Mouse (Mus musculus): Measurements from ENCODE around the gene Gm3415.
"Not testable (repeated sequence)": the region's sequence is repeated elsewhere in the genome, so short reads cannot be mapped to it uniquely, and the experiment has no call there.

Gm3415 gene

GRCm38 (mm10) chr5:146555836-146556235, at the start of gene Gm3415:
Gene Gm3415 (plus strand): TSS chr5:146556136.
- DNase-seq (ENCODE audit: low spot score) = not testable (repeated sequence)

DNA sequence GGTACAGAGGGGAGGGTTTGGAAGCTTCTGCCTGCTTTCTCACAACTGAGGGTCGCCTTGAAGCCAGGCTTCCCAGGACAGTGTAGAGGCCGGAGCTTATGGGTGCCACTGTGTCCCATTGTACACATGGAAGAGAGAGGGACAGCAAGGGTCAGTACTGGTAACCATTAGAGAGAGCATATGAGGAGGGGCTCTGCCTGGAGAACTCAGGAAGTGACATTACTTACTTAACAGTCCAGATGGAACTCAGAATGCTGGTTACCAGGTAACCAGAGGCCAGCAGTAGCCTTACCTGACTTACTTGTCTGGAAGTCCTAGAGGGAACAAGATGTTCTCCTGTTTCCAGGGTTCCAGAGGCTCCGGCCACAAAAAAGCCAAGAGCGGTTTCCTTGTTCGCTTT, 42.1 kb upstream of the Gm3415 start, which contains the start of gene Gm3402:
TSS of gene Gm3402 (plus strand) at position 301 of the 400 bp plus-strand sequence.
- not testable (repeated sequence) for DNase-seq (ENCODE audit: low spot score)

GRCm38 (mm10) chr5:146525501-146525900, 30.4 kb upstream of the Gm3415 start, which contains the start of gene Gm3404:
Gene Gm3404 (plus strand): TSS chr5:146525801.
- DNase-seq (ENCODE audit: low spot score) = not testable (repeated sequence)

GRCm38 (mm10) chr5:146537347-146537746, 18.6 kb upstream of the Gm3415 start, which contains the start of gene Gm3409:
Gene Gm3409 (plus strand): TSS chr5:146537647.
- DNase-seq (ENCODE audit: low spot score) = not testable (repeated sequence)

DNA sequence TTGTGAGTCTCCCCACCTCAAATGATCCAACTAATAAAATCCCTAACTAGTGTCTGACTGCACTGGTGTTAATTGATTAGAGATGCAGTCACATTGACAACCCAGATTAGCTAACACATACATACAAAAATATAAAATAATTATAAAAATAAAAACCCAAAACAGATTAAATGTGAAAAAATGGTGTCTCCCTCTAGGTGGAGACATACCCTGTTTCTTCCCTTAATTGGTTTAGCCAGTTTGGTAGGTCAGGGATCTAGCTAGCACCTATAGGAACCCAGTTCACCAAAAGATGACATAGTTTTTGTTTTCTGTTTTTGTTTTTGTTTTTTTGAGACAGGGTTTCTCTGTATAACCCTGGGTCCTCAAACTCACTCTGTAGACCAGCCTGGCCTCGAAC, 8.3 kb downstream of the Gm3415 start:
- no peak for DNase-seq (ENCODE audit: low spot score)

DNA sequence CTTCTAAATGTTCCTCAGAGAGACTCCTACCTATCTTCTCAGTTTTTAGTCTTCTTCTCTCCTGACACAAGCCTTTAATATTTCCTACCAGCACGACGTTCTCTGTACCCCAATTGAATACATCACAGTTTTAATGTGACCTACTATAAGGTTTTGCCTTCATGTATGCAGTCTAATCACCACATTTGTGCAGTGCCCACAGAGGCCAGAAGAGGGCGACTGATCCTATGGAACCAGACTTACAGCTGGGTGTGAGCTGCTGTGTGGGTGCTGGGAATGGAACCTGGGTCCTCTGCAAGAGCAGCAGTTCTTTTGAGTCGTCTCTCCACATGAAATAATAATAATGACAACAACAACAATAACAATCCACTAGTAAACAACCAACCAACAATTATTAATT, 11.1 kb downstream of the Gm3415 start:
- DNase-seq (ENCODE audit: low spot score) = no peak

DNA sequence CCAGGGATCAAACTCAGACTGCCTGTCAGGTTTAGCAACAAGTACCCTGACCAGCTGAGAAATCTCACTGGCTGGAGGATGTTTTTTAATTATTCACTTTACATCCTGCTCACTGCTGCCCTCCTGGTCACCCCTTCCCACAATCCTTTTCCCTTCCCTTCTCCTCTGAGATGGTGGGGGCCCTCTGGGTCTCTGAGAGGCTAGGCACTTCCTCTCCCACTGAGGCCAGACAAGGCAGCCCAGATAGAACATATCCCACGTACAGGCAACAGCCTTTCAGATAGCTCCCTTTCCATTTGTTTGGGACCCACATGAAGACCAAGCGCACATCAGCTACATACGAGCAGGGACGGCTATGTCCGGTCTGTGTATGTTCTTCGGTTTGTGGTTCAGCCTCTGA, 14.2 kb downstream of the Gm3415 start:
- not testable (repeated sequence) for DNase-seq (ENCODE audit: low spot score)

DNA sequence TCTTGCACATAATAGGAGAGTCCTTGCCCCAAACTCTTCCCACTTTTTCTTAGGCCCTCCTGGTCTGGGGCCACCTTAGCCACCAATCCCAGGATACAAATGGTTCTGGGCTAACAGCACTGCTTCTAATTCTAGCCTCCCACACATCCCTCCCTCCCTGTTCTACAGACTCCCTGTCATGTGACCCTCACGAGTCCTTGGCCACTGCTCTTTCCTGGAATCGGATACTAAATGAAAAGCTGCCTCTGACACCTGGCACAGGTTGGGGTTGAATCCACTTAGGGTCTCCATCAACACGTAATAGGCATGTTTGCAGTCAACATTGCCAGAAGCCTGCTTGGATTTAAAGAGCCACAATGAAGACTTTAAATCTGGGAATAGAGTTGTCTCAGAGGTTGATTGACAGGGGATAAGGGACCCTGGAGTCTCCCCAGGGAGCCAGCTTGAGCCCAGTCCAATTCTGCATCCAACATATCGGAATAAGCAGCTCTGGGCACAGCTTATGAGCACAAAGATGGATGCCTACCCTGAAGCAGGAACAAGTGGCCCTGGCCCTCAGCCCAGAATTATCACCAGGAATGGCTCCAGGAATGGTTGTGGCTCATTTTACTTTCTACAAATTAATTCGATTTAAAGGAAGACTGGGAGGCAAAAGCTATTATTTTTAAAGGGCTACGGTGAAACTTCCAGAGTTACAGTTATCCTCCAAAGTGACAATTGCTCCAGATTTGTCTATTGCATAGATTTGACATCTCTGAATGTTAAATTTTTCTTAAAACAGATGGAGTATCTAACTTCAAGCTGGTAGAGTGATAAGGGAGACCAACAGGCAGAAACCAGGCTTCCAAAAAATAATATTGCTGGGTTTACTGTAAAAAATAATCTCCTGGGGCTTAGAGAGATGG, 16.1 kb downstream of the Gm3415 start:
- DNase-seq (ENCODE audit: low spot score) = not testable (repeated sequence)

GRCm38 (mm10) chr5:146572735-146573042, 16.8 kb downstream of the Gm3415 start:
- not testable (repeated sequence) for DNase-seq (ENCODE audit: low spot score)

GRCm38 (mm10) chr5:146576668-146577067, 20.7 kb downstream of the Gm3415 start:
- no peak for DNase-seq (ENCODE audit: low spot score)

DNA sequence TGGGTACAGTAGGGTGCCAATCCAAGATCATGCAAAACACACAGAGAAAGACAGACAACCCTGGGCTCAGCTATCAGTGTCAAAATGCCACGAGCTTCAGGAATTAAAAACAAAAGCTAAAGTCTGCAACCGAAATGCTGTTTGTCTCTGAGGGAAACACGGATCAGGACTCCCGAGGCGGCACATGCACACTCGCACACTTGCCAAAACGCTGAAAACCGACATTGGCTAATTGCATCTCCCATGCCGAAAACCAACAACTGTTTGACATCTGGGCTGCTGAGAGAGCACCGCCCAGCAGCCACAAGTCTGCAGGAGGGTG, 28.2 kb downstream of the Gm3415 start:
- DNase-seq (ENCODE audit: low spot score) = no peak

- DNase-seq (ENCODE audit: low spot score) = no peak
Measured at GRCm38 (mm10) chr5:146584478-146585306, 28.8 kb downstream of the Gm3415 start, which contains the start of gene Gpr12. Gene Gpr12 (minus strand): TSS chr5:146585239.

- no peak for DNase-seq (ENCODE audit: low spot score)
Measured at GRCm38 (mm10) chr5:146585307-146585651, 29.3 kb downstream of the Gm3415 start.

- DNase-seq (ENCODE audit: low spot score) = no peak
Measured at GRCm38 (mm10) chr5:146586357-146587070, 30.6 kb downstream of the Gm3415 start.

DNA sequence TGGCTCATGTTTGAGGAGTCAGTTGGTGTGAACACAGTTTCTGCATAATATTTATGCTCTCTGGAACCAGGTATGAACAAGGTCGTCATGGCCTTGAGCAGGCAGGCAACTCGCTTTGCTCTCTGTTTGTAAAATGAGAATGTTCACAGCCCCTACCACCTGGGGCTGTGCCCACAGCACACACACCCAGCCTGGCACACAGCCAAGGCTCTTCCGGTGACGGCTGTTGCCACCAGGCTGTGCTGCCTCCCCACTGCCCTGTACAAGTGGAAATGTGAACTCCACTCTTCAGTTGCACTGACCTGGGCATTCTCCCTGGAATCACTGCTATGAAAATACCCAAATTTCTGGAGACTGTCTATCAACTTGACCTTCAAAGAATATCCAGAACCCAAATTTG, 35.1 kb downstream of the Gm3415 start:
- DNase-seq (ENCODE audit: low spot score) = peak; percentile 13

DNA sequence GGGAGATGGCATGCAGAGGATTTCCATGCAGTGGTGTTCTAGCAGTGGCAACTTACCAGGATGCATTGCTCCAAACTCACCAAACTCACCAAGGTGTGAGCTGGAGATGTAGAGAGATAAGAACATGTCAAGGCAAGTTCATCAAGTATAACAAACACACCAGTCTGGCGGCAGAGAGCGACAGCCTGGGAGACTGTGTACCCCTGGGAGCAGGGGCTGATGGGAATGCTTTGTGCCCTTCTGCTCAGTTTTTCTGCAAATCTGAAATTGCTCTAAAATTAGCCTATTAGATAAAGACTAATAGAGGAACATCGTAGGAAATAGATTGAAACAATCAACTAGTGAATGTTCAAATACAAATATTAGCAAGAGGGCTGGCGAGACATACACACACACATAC, 35.7 kb downstream of the Gm3415 start:
- DNase-seq (ENCODE audit: low spot score) = no peak

GRCm38 (mm10) chr5:146592580-146592979, 36.6 kb downstream of the Gm3415 start:
- DNase-seq (ENCODE audit: low spot score) = no peak

DNA sequence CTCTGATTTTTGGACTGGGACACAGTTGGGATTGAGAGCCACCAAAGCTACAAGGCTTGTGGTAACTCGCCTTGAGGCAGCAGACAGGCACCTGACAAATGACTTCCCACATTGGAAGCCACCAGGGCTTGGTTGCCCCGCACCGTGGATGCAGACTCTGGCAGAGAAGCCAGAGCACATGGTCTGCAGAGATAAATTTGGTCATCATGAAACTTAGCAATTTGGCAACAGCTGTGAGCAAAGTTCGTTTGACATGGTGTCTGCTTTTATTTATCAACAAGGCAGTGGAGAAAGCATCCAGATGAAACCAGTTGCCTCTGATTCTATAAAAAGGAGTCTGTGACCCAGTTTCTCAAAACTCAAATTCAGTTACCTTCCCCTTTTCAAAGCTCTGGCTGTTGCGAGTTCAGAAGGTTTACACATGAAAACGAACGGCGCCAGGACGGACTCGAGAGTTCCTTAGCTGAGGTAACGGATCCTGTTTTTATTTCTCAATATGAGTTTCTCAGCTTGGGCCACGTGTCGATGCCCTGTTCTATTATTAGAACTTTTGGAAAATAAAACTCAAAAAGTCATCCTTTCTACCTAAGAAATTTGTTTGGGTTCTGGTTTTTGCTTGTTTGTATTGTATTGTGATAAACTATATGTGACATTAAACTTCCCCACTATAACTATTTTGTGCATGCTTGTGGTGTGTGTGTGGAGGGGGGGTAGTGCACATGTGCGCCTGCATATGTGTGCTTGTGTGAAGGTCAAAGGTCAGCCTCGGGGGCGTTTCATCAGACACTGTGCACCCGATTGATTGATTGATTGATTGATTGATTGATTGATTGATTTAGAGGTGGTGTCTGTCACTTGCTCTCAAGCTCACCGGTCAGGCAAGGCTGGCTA, 40.9 kb downstream of the Gm3415 start:
- no peak for DNase-seq (ENCODE audit: low spot score)

DNA sequence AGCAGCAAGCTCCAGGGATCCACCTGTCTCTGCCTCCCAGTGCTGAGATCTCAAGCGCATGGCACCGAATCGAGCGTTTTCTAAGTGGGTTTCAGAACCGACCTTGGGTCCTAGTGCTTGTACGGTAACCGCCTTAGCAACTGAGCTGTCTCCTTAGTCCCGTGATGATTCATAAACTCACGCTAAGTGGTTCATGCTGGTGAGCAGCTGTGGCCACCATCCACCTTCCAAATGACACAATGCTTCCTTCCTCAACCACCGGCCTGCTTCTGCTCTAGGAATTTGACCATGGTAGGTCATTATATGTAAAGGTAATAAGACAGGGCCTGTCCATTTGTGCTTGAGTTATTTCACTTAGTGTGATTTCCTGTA, 41.6 kb downstream of the Gm3415 start:
- no peak for DNase-seq (ENCODE audit: low spot score)

- no peak for DNase-seq (ENCODE audit: low spot score)
Measured at GRCm38 (mm10) chr5:146598215-146599119, 42.5 kb downstream of the Gm3415 start.
